Mouse (Mus musculus) liver, adult (tissue): ENCODE results near the gene Prm2.
A peak's percentile ranks its signal among the peaks of the same experiment; 100 is the strongest.

ENCODE experiments used
- GATA4 ChIP-seq: IDR thresholded peaks from 2 replicates; pipeline ENCODE4 v1.6.1; 2014; ENCODE audit warnings: mild to moderate bottlenecking, low read length; ENCODE audit not compliant: insufficient replicate concordance

Gene Prm2

DNA sequence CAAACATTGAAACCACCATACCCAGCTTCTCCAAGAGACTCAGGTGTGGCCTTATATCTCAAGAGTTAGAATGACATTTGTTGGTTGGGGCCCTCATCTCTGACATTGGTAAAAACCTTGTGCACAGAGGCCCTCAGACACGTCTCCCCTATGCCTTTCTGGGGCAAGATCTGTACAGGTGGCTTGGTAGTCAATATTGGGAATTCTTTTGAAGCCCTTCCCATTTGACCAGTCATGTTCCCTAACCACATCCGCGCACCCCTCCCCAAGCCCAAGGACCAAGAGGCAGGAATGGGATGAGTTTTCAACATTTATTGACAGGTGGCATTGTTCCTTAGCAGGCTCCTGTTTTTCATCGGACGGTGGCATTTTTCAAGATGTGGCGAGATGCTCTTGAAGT, at the start of gene Prm2:
TSS of gene Prm2 (minus strand) at position 101 of the 400 bp plus-strand sequence.
- TF ChIP-seq GATA4 = no peak

DNA sequence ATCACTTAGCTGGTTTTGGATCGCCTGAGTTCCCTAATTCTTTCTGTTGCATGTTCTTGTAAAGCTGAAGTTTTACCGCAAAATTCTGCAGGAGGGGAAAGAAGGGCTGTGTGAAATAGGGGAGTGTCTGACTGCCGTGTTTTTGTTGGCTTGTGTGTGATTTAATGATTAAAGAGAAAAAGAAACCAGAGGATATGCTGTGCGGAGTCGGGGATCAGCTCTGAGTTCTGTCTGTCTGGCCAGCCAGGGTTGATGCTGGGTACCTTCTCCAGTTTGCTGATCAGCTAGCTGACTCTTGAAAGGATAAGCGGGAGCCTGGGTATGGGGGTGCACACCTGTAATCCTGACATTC, 48.4 kb upstream of the Prm2 start:
- no peak for TF ChIP-seq GATA4

- TF ChIP-seq GATA4 = peak; percentile 70; the same call in 1 of the 2 replicates
Observed at GRCm38 (mm10) chr16:10843486-10844318, 47.8 kb upstream of the Prm2 start.

DNA sequence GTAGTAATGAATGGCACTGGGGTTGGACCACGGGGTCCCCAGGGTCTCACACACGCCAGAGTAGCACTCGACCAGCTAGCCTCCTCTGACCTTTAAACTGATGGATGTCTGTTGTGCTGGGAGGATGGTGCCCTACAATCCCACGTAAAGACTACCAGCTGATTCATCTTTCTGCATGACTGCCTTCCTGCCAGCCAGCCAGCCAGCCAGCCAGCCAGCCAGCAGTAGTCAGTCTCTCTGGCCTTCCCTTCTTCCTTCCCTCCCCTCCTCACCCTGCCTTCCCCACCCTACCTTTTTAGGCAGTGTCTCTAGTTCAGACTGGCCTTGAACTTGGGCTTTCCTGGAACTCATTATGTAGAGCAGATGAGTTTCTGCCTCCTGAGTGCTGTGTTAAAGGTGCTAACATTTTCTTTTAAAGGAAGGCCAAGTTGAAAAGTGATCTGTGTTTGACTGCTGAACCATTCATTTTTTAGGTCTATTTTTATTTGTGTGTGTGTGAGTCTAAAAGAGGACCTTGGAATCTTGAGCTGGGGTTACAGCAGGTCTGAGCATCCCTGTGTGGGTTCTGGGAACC, 46.4 kb upstream of the Prm2 start:
- TF ChIP-seq GATA4 = no peak

GRCm38 (mm10) chr16:10840018-10840417, 44.1 kb upstream of the Prm2 start:
- no peak for TF ChIP-seq GATA4

- TF ChIP-seq GATA4 = no peak
Observed at GRCm38 (mm10) chr16:10838487-10839245, 42.7 kb upstream of the Prm2 start.

DNA sequence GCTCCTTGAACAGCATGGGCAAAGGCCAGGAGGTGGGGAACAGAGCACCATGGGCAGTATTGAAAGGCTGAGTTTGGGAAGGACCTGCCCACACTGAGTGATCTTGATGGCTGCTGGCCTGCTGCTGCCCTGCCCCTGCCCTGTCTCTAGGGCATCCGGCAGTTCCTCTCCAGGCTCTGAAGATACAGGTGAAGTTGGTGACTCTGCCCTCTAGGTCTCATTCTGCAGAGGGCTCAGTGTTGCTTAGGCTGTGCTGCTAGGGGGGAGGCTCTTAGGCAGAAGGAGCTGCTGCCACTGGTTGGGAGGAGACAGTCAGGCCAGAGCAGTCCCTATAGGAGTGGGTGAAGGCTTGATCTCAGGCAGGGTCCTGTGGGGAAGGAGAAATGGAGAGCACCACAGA, 42.0 kb upstream of the Prm2 start:
- TF ChIP-seq GATA4 = no peak

DNA sequence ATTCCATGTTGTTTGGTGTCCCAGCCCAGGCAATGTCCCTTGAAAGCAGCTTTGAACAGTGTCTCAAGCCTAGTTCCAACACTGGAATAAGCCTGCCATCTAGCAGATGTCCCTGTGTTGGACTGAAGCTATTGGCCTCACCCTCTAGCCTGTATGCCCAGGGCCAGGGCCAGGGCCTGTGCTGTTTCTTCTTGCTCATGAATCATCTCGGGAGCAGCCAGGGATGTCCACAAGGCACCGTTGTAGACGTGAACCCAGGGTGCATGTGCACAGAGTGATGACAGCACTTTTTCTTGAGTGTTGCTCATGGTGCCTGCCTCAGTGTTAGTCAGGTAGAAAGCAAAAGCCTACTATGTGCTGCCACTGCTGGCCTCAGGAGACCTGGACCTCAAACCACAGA, 41.3 kb upstream of the Prm2 start:
- TF ChIP-seq GATA4 = no peak

GRCm38 (mm10) chr16:10836388-10836787, 40.5 kb upstream of the Prm2 start:
- TF ChIP-seq GATA4 = no peak

- no peak for TF ChIP-seq GATA4
Observed at GRCm38 (mm10) chr16:10834911-10835587, 39.1 kb upstream of the Prm2 start, which contains the start of gene Rmi2. Rmi2 (plus strand) TSS chr16:10835059.

- TF ChIP-seq GATA4 = no peak
Observed at GRCm38 (mm10) chr16:10834542-10834910, 38.6 kb upstream of the Prm2 start.

DNA sequence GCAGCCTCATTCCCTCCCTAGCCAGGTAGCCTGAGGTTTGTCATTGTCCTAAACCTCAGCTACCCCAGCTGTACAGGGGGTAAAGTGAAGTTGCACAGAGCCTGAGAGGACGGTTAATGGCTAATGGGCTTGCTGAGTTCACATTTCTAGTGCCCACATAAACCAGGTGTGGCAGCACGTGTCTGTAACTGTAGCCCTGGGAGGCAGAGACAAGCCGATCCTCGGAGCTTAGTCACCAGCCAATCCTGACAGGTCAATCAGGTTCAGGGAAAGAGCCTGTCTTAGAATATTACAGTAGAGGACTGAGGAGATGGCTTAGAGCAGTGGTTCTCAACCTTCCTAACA, 32.5 kb upstream of the Prm2 start:
- no peak for TF ChIP-seq GATA4

GRCm38 (mm10) chr16:10827766-10828460, 32.0 kb upstream of the Prm2 start:
- TF ChIP-seq GATA4 = no peak

GRCm38 (mm10) chr16:10827269-10827668, 31.3 kb upstream of the Prm2 start:
- TF ChIP-seq GATA4 = no peak

DNA sequence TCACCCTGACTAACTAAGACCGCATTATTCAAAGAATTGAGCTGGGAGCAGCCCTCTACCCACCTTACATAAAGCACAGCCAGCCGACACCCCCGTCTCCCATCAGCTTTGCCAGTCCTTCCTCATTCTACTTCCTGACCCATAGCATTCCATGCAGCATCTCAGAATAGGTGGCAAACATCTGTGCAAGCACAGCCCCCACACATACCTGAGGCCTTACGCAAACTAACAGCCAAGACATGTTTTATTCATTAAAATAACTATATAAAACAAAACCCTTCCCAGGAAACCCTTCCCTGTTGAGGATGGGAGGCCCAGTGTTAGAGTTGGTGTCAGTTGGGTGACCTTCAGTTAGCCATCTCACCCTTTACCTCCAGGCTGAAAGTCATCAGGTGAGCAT, 29.9 kb upstream of the Prm2 start:
- TF ChIP-seq GATA4 = no peak
